Mouse (Mus musculus) midbrain, embryonic 13.5 days (tissue): ENCODE measurements at regions not wholly inside any gene's neighbourhood (a gene's known extent, or its start where the extent isn't known, plus 50 kb on each side); places are given as distances from the start of the nearest gene placed in this dataset.

ENCODE experiments used
- ATAC-seq: fragments of 200-750 bp; cut with Nextera tagmentation; 2 replicates; pipeline ENCODE4 v1.8.0; 2017; ENCODE audit warnings: mild to moderate bottlenecking, moderate TSS enrichment, moderate library complexity
- H3K27ac ChIP-seq: fragments of 300-500 bp; sonication (generic); 2 replicates; pipeline ENCODE4 v1.5.1; 2015; ENCODE audit warnings: inconsistent platforms, mild to moderate bottlenecking, moderate library complexity
- H3K27me3 ChIP-seq: fragments of 300-500 bp; sonication (generic); 2 replicates; pipeline ENCODE4 v1.6.1; 2015; ENCODE audit warnings: mild to moderate bottlenecking, inconsistent platforms
- H3K36me3 ChIP-seq: fragments of 300-500 bp; sonication (generic); 2 replicates; pipeline ENCODE4 v1.6.1; 2015; ENCODE audit warnings: mild to moderate bottlenecking, inconsistent platforms
- H3K4me1 ChIP-seq: fragments of 300-500 bp; sonication (generic); replicated peaks from 2 replicates; pipeline ENCODE4 v1.6.1; 2015; ENCODE audit warnings: inconsistent platforms
- H3K4me2 ChIP-seq: fragments of 300-500 bp; sonication (generic); replicated peaks from 2 replicates; pipeline ENCODE4 v1.6.1; 2015; ENCODE audit warnings: moderate library complexity, mild to moderate bottlenecking, inconsistent platforms
- H3K4me3 ChIP-seq: fragments of 300-500 bp; sonication (generic); replicated peaks from 2 replicates; pipeline ENCODE4 v1.5.1; 2015; ENCODE audit warnings: mild to moderate bottlenecking, inconsistent platforms
- H3K9ac ChIP-seq: fragments of 300-500 bp; sonication (generic); replicated peaks from 2 replicates; pipeline ENCODE4 v1.6.1; 2015; ENCODE audit warnings: mild to moderate bottlenecking, inconsistent platforms
- H3K9me3 ChIP-seq: fragments of 300-500 bp; sonication (generic); 2 replicates; pipeline ENCODE4 v1.6.1; 2016; ENCODE audit warnings: mild to moderate bottlenecking, inconsistent platforms
- WGBS: fragments of 180-500 bp; shearing (Covaris S2); methylation state at CpG from one replicate; pipeline ENCODE4 v1.1.7; 2015; 5-methylcytosine and 5-hydroxymethylcytosine counted together

DNA sequence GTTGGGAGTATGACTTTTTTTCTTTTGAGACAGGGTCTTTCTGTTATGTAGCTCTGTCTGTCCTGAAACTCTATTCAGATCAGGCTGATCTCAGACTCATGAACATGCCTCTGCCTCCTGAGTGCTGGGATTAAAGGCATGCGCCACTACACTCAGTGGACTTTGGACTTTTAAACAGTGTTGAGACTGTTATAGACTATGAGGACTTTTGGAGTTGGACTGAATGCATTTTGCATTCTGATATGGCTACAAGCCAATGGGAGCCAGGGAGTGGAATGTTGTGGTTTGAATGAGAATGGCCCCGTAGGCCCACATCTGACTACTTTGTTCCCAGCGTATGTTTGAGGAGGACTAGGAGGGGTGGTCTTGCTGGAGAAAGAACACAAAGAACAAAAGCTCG lies 165.4 kb downstream of the Sec23ip start:
- H3K27ac ChIP-seq: no peak overlapping the region
- no peak for ATAC-seq
- H3K4me1 ChIP-seq: no peaks in the 10 kb centered on the region
- no peak overlapping the region for H3K9ac ChIP-seq
- H3K9me3 ChIP-seq: no peaks in the 10 kb centered on the region
- no peak overlapping the region for H3K4me2 ChIP-seq
- WGBS: 75% methylated on average over 4 of the region's 4 CpGs
- H3K36me3 ChIP-seq: no peaks in the 10 kb centered on the region
- no peak overlapping the region for H3K4me3 ChIP-seq
- H3K27me3 ChIP-seq: no peaks in the 10 kb centered on the region

DNA sequence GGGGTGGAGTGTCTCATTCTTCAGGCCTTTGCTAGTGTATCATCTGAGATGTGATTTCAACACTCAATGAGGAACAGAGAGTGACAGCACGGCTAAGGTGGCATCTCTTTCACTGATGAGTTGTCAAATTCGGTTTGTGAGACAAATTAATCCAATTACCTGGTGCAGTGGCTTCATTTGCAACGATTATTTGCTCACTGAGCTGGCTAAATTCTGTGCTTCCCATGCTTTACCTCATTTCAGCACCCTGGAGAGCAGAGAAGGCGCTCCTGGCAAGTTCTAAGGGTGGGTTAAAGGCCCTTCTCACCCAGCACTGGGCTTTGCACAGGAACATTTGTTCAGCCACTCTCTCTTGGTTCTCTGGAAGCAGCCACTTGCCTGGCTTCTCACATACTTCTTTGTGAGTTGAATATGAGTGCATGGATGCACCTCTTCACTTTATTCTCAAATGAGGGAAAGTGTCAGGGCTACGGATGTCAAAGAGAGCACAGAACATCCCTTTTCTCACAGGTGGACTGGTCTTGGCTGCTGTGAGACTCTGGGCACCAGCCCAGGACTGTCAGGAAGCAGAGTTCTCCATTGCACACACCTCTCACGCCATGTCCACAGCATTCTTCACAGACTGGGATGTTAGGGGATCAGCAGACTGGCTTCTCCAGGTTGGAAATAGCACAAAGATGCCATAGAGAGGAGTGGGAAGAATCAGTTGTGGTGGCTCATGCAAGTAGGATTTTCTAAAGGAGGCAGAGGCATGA lies 193.4 kb downstream of the Sec23ip start:
- Histone ChIP-seq H3K27me3 (no peaks in the 10 kb centered on the region), H3K4me1 (no peaks in the 10 kb centered on the region), H3K9me3 (no peaks in the 10 kb centered on the region), H3K9ac (no peak overlapping the region), H3K4me3 (no peak overlapping the region), H3K36me3 (no peaks in the 10 kb centered on the region), H3K27ac (no peak overlapping the region), H3K4me2 (no peak overlapping the region)
- ATAC-seq: no peak
- 42% methylated on average over 6 of the region's 6 CpGs for WGBS

DNA sequence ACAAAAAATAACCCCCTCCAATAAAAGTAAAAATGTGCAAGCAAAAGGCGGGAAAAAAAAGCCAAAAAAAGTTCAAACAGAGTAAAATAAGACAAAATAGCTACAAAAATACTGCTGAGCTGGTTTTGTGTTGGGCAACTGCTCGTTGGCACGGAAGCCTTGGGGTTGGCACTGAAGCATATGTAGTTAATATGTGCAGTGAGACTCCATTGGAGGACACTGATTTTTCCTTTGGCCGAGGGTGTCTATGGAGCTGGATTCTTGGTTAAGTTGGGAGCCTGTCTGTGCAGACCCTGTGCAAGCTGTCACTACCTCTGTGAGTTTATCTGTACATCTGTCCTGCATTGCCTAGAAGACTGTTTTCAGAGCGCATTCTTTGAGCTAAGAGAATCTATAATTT lies 215.8 kb downstream of the Sec23ip start:
- ATAC-seq: no peak
- WGBS: 87% methylated on average over 5 of the region's 5 CpGs
- Histone ChIP-seq H3K27me3 (no peaks in the 10 kb centered on the region), H3K4me2 (no peak overlapping the region), H3K27ac (no peak overlapping the region), H3K36me3 (no peaks in the 10 kb centered on the region), H3K4me1 (no peaks in the 10 kb centered on the region), H3K9me3 (no peaks in the 10 kb centered on the region), H3K4me3 (no peak overlapping the region), H3K9ac (no peak overlapping the region)

DNA sequence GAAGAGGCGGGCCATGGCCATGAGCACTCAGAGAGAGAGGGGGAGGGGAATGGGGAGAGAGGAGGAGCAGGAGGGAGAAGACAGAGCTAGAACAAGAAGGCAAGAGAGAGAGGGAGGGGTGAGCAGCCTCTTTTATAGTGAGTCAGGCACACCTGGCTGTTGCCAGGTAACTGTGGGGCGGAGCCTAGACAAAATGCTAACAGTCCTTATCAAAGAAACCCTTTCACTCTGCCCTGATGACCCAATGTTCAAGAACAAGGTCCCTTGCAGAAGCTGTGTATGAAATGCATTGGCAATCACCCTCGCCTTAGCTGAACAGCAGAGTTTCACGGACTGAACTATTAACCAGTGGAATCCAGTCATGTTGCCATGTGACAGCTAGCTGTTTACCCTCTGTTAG lies 235.2 kb downstream of the Sec23ip start:
- no peaks in the 10 kb centered on the region for H3K9me3 ChIP-seq
- no peak overlapping the region for H3K4me3 ChIP-seq
- H3K27me3 ChIP-seq: no peaks in the 10 kb centered on the region
- ATAC-seq: no peak
- no peak overlapping the region for H3K9ac ChIP-seq
- no peak overlapping the region for H3K4me2 ChIP-seq
- H3K4me1 ChIP-seq: no peaks in the 10 kb centered on the region; the same call in 1 of the 2 replicates
- WGBS: 87% methylated on average over 3 of the region's 4 CpGs
- no peak overlapping the region for H3K27ac ChIP-seq
- H3K36me3 ChIP-seq: no peaks in the 10 kb centered on the region

DNA sequence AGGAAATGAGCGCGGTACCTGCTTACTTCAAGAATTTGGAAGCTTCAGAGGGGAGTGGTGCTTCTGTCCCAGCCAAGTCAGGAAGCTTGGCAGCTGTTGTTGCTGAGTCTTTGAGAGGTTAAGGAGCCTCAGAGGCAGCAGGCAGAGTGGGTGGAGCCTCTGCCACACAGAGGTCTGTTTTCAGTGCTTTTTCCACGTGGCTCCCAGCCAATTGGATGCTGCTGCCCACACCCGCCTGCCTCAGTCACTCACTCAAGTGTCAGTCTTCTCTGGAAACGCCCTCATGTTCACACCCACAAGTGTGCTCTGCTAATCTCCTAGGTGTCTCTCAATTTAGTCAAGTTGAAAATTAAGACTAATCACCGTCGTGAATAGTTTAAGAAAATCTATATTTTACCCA lies 236.1 kb downstream of the Sec23ip start:
- no peak for ATAC-seq
- Histone ChIP-seq H3K4me2 (no peak overlapping the region), H3K27me3 (no peaks in the 10 kb centered on the region)

DNA sequence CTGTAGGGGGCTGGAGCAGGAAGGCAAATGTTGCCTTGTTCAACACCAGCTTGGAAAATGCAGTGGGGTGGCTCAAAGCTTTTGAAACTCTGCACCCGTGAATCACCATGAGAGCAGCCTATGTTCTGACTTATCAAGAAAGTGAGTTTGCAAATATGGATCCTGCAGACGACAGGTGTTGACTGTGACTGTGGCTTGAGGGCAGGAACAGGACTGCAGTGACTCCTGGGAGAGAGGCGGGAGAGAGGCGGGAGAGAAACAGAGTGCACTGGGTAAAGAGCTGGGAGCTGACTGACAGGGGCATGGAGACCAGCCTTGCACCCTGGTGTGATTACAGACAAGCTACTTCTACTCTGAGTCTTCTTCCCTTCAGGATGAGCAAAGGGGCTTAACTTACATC lies 254.0 kb downstream of the Sec23ip start:
- no peak for ATAC-seq
- Histone ChIP-seq H3K27me3 (no peaks in the 10 kb centered on the region), H3K9ac (no peak overlapping the region), H3K9me3 (no peaks in the 10 kb centered on the region), H3K4me1 (no peaks in the 10 kb centered on the region), H3K4me3 (no peak overlapping the region), H3K36me3 (no peaks in the 10 kb centered on the region), H3K27ac (no peak overlapping the region), H3K4me2 (no peak overlapping the region)
- WGBS: 69% methylated on average over 4 of the region's 4 CpGs

More for the DNA sequence above, 236.1 kb downstream of the Sec23ip start:
- no peaks in the 10 kb centered on the region for H3K9me3 ChIP-seq
- no peaks in the 10 kb centered on the region; the same call in 1 of the 2 replicates for H3K4me1 ChIP-seq
- H3K9ac ChIP-seq: no peak overlapping the region
- no peaks in the 10 kb centered on the region for H3K36me3 ChIP-seq
- H3K27ac ChIP-seq: no peak overlapping the region
- WGBS: 56% methylated on average over 7 of the region's 7 CpGs
- no peak overlapping the region for H3K4me3 ChIP-seq

DNA sequence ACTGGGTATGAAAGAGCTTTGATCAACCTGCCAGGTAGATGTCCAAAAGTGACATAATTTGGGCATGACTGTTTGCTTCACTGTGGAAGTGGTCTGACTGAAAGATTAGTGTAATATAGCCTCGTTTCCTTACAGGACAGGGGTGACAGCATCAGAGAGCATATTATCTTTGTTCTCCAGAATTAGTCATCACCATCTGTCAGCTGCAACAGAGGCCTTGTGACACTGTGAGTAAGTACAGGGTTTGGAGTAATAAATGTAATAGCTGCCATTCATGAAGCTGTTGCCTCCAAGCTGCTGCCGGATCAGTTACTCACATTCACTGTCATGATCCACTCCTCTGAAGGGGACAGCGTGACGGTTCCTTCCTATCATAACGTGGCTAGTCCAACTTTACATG lies 254.4 kb upstream of the Plpp4 start:
- Histone ChIP-seq H3K27ac (no peak overlapping the region), H3K27me3 (no peaks in the 10 kb centered on the region), H3K9ac (no peak overlapping the region), H3K4me2 (no peak overlapping the region), H3K4me1 (no peaks in the 10 kb centered on the region), H3K36me3 (no peaks in the 10 kb centered on the region), H3K4me3 (no peak overlapping the region), H3K9me3 (no peaks in the 10 kb centered on the region)
- WGBS: 85% methylated on average over 5 of the region's 5 CpGs
- no peak for ATAC-seq

DNA sequence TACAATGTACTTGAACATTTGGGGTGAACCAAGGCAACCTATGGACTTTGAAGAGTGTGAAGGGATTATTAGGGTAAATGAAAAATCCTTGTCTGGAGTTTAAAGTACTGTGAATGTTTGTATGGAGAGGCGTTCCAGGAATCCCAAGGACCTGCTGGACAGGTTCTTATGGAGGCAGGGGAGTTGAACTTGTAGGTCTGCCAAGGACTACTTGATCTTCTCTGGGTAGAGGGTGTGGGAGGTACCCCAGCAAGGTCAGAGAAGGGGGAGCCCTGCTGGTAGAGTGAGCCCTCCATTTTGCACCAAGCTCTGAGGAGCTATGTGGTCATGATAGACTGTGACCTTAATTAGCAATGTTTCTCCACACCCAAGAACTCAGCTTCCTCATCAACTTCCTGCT lies 253.7 kb upstream of the Plpp4 start:
- WGBS: 88% methylated on average over 1 of the region's 1 CpGs

DNA sequence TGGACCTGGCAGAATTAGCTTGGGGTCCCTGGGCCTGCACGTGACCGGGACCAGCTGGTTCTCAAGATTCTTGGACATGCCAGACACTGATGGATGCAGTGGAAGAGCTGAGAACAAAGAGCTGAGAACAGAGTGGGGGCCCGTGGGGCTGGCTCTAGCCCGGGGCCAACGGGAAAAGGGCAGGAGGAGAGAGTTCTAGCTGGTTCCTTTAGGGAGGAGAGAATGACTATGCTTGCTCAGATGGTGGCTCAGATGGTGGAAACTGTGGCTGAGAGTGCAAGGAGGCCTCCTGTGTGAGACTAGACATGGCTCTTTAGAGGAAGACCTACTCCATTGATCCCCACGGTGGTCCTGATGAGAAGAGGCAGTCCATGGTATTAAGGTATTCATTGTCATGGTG lies 240.5 kb upstream of the Plpp4 start:
- no peak overlapping the region for H3K9ac ChIP-seq
- no peak overlapping the region for H3K27ac ChIP-seq
- no peaks in the 10 kb centered on the region for H3K4me1 ChIP-seq
- no peak overlapping the region for H3K4me3 ChIP-seq
- WGBS: 88% methylated on average over 6 of the region's 6 CpGs
- no peaks in the 10 kb centered on the region; the same call in 1 of the 2 replicates for H3K9me3 ChIP-seq
- ATAC-seq: no peak
- no peak overlapping the region for H3K4me2 ChIP-seq
- no peaks in the 10 kb centered on the region for H3K36me3 ChIP-seq
- H3K27me3 ChIP-seq: no peaks in the 10 kb centered on the region

More for the DNA sequence above, 253.7 kb upstream of the Plpp4 start:
- no peaks in the 10 kb centered on the region for H3K27me3 ChIP-seq
- no peaks in the 10 kb centered on the region for H3K9me3 ChIP-seq
- H3K36me3 ChIP-seq: no peaks in the 10 kb centered on the region
- no peak overlapping the region for H3K4me3 ChIP-seq
- H3K4me2 ChIP-seq: no peak overlapping the region
- no peaks in the 10 kb centered on the region for H3K4me1 ChIP-seq
- no peak for ATAC-seq
- no peak overlapping the region for H3K9ac ChIP-seq
- no peak overlapping the region for H3K27ac ChIP-seq

DNA sequence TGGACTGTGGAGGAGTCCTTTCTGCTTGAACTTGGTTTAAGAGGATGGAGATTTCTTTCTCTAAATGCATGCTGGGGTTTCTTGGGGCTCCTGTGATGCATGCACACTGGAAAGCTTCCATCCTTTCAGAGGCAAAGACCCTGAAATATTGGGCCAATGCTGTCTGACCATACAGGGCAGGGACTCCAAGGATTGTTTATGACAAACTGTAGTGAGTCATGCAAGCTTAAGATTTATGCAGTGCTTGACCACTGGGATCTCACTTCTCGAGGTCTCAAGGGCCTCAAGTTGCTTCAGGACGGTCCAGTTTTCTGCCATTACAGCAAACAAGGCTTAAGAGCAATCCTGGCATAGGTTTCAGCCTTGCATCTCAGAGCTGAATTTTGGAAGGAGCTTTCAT lies 229.7 kb upstream of the Plpp4 start:
- Histone ChIP-seq H3K9ac (no peak overlapping the region), H3K4me1 (no peaks in the 10 kb centered on the region), H3K4me3 (no peak overlapping the region), H3K36me3 (no peaks in the 10 kb centered on the region), H3K9me3 (no peaks in the 10 kb centered on the region), H3K4me2 (no peak overlapping the region), H3K27ac (no peak overlapping the region), H3K27me3 (no peaks in the 10 kb centered on the region)
- ATAC-seq: no peak
- WGBS: 81% methylated on average over 2 of the region's 2 CpGs

DNA sequence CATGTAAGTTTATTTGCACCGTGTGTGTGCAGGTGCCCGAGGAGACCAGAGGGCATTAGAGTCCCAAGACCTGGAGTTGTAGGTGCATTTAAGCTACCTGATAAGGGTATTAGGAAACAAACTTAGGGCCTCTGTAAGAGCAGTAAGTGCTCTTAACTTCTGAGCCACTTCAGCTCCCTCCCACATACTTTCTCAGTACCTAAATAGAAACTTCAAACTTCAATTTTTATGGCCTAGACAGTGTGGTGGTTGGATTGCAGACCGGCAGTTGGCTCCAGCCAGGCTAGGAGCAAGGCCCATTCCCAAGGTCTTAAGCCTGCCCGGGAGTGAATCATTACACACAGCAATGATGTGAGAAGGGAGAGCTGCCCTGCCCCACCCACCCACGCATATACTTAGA lies 208.8 kb upstream of the Plpp4 start:
- Histone ChIP-seq H3K36me3 (no peaks in the 10 kb centered on the region), H3K9ac (no peak overlapping the region), H3K27me3 (no peaks in the 10 kb centered on the region), H3K4me2 (no peak overlapping the region), H3K9me3 (no peaks in the 10 kb centered on the region), H3K27ac (no peak overlapping the region), H3K4me1 (no peaks in the 10 kb centered on the region), H3K4me3 (no peak overlapping the region)
- WGBS: 77% methylated on average over 5 of the region's 5 CpGs
- ATAC-seq: no peak

DNA sequence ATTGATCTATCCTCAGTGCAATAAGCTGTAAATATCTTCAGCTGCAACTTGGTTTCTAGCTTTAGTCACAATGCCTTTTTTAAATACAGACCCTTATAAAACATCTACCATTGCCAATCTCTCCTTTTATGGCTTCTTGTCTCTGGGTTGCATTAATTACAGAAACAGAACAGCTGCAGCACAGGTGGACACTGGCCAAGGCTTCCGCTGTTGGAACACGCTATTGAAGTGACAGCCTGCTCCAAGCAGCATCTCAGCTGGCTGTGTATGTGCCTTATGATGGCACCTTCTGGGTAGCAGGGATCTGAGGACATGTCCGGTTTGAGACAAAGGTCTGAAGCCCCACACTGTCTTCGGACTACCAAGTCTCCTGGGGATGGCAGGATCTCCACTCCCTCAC lies 207.1 kb upstream of the Plpp4 start:
- Histone ChIP-seq H3K9ac (no peak overlapping the region), H3K4me3 (no peak overlapping the region), H3K4me1 (no peaks in the 10 kb centered on the region), H3K27ac (no peak overlapping the region), H3K27me3 (no peaks in the 10 kb centered on the region), H3K9me3 (no peaks in the 10 kb centered on the region), H3K36me3 (no peaks in the 10 kb centered on the region), H3K4me2 (no peak overlapping the region)
- WGBS: 89% methylated on average over 4 of the region's 4 CpGs
- no peak for ATAC-seq

DNA sequence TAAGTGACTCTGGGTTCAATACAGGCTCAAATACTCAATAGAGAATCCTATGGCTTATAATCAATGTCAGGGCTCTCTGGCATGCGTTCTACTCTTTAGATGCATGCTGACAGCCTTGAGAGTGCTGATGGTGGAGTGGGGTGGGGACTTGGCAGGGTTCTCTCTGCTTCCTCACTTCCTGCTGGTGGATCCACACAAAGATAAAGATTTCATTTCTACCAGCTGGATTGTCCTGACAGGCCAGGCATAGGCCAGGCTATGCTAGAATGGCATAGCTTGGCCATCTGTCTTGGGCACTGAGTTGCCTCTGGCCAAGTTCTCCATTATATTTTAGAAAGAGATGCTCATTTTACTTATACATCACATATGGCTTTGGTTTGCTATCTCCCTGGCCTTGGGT lies 206.2 kb upstream of the Plpp4 start:
- Histone ChIP-seq H3K9ac (no peak overlapping the region), H3K4me1 (no peaks in the 10 kb centered on the region), H3K9me3 (no peaks in the 10 kb centered on the region), H3K27ac (no peak overlapping the region), H3K4me3 (no peak overlapping the region), H3K36me3 (no peaks in the 10 kb centered on the region), H3K4me2 (no peak overlapping the region), H3K27me3 (no peaks in the 10 kb centered on the region)
- no peak for ATAC-seq
- WGBS: 72% methylated on average over 1 of the region's 1 CpGs
